Mouse (Mus musculus): ENCODE results near the gene Olfr45.

- TF ChIP-seq GATA1 (IDR thresholded peaks at IDR 0.05; ENCODE audit: low read length) (no peak), TAL1 (IDR thresholded peaks at IDR 0.05; ENCODE audit: low read length) (no peak)
Observed at GRCm38 (mm10) chr7:140706348-140706747, 24.6 kb downstream of the Olfr45 start.

All from erythroblast, embryonic 14.5 days (primary cell).